Comparison of ENCODE assay signal across 7 mouse cellular contexts in the genomic region with DNA sequence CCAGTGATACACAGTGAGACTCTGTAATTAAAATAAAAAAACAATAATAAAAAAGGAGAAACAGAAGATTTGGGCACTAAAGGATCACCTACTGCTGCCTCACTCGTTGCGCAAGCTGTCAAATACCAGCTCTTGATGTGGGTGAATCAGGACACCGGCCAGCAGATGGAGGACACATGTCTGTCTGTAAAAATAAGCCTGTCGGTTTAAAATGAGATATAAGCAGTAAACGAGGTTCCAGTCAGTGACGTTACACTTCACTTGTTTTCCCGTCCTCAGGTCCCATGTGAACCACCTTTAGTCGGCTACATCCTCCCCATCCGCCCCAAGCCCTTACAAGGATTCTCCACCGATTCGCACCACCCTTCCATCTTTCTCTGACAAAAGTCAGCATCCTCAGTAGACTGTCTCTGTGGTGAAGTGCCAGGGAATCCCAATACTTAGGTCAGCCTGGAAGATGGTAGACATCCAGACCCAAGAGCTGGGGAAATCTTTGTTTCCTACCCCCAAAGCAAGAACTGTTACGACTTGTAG. TPM values are rescaled to one million over a fixed set of nuclear protein-coding genes. Genes with fewer than 3 reads are reported as not detected.
DNase-seq lines count a peak whose midpoint lies in the region; ATAC-seq and TF ChIP-seq lines count a peak whose summit lies in the region.

No protein-coding gene starts in this region.

- H3K27ac ChIP-seq in MEL (ENCODE audit: control insufficient read depth, low read depth, low read length): no peak overlapping the region
- H3K27ac ChIP-seq in embryonic facial prominence, embryonic 11.5 days (replicated peaks; ENCODE audit: low read depth, low read length): 0 out of 2 replicates have a peak overlapping the region, but pooled peaks have one; percentile 3
- H3K27ac ChIP-seq in hindbrain, embryonic 16.5 days (ENCODE audit: low read depth, low read length): peak overlapping the region; percentile 79
- peak overlapping the region; percentile 90 for H3K27ac ChIP-seq in midbrain, embryonic 11.5 days (ENCODE audit: low read depth, low read length)

- no peak for TF ChIP-seq RAD21 in MEL (IDR thresholded peaks at IDR 0.05; ENCODE audit: low read depth, low read length)

- H3K36me3 ChIP-seq in MEL (ENCODE audit: control insufficient read depth in 1 of 2, insufficient read depth in 2 of 2, low read length in 2 of 2): peaks cover 0 to 5% of the 10 kb centered on the region in 2 experiments; a peak in 2 of 4 replicates
- H3K36me3 ChIP-seq in embryonic facial prominence, embryonic 11.5 days (replicated peaks; ENCODE audit: control insufficient read depth, insufficient read depth, low read depth, low read length): no peaks in the 10 kb centered on the region; the same call in 1 of the 2 replicates
- H3K36me3 ChIP-seq in hindbrain, embryonic 16.5 days (ENCODE audit: control insufficient read depth, insufficient read depth, low read length): peaks cover 15% of the 10 kb centered on the region
- H3K36me3 ChIP-seq in midbrain, embryonic 11.5 days (ENCODE audit: control insufficient read depth, insufficient read depth, low read length): peaks cover 11% of the 10 kb centered on the region

- no peak for TF ChIP-seq CTCF in MEL (IDR thresholded peaks at IDR 0.05 in 2 of 3, conservative IDR thresholded peaks at IDR 0.05 in 1 of 3; ENCODE audit: control insufficient read depth in 1 of 3, insufficient read depth in 1 of 3, low read depth in 2 of 3, low read length in 3 of 3, poor library complexity in 1 of 3, severe bottlenecking in 1 of 3)

- peak overlapping the region; percentile 51 to 97 for H3K4me3 ChIP-seq in MEL (ENCODE audit: control insufficient read depth in 1 of 2, insufficient read depth in 1 of 2, low read depth in 2 of 2, low read length in 2 of 2)
- H3K4me3 ChIP-seq in embryonic facial prominence, embryonic 11.5 days (ENCODE audit: low read depth, low read length): peak overlapping the region; percentile 86
- H3K4me3 ChIP-seq in hindbrain, embryonic 16.5 days (ENCODE audit: low read length): peak overlapping the region; percentile 68
- peak overlapping the region; percentile 86 for H3K4me3 ChIP-seq in midbrain, embryonic 11.5 days (ENCODE audit: low read depth, low read length)

- peak overlapping the region; percentile 15; the same call in 1 of the 2 replicates for H3K9ac ChIP-seq in MEL (ENCODE audit: control insufficient read depth, low read depth, low read length, poor library complexity, severe bottlenecking)
- peak overlapping the region; percentile 81 for H3K9ac ChIP-seq in embryonic facial prominence, embryonic 11.5 days (replicated peaks; ENCODE audit: low read length)
- peak overlapping the region; percentile 74 for H3K9ac ChIP-seq in hindbrain, embryonic 16.5 days (ENCODE audit: low read depth, low read length)
- peak overlapping the region; percentile 79 for H3K9ac ChIP-seq in midbrain, embryonic 11.5 days (ENCODE audit: low read length)

- H3K9me3 ChIP-seq in MEL (replicated peaks; ENCODE audit: insufficient read depth, low read length): no peaks in the 10 kb centered on the region
- H3K9me3 ChIP-seq in embryonic facial prominence, embryonic 11.5 days (replicated peaks; ENCODE audit: control insufficient read depth, low read length): no peaks in the 10 kb centered on the region
- no peaks in the 10 kb centered on the region for H3K9me3 ChIP-seq in hindbrain, embryonic 16.5 days (ENCODE audit: control insufficient read depth, low read length)
- no peaks in the 10 kb centered on the region for H3K9me3 ChIP-seq in midbrain, embryonic 11.5 days (ENCODE audit: control insufficient read depth, low read length)

- H3K79me2 ChIP-seq in MEL (ENCODE audit: control insufficient read depth, insufficient read depth, low read length, poor library complexity): peaks cover 6% of the 10 kb centered on the region

- no peak for TF ChIP-seq EP300 in MEL (IDR thresholded peaks at IDR 0.05; ENCODE audit: low read depth in 1 of 2, low read length in 2 of 2)

- peak; percentile 22; the same call in 1 of the 2 replicates for ATAC-seq in embryonic facial prominence, embryonic 11.5 days (replicated peaks; ENCODE audit: insufficient number of reproducible peaks, low FRiP score, low TSS enrichment, low read depth)
- ATAC-seq in hindbrain, embryonic 16.5 days: peak; percentile 85; the same call in 1 of the 2 replicates
- ATAC-seq in midbrain, embryonic 11.5 days (ENCODE audit: low FRiP score): peak; percentile 65

- no peak for TF ChIP-seq POLR2A in MEL (IDR thresholded peaks at IDR 0.05; ENCODE audit: control insufficient read depth in 1 of 2, insufficient read depth in 1 of 2, low read depth in 1 of 2, low read length in 2 of 2, poor library complexity in 1 of 2)

- no peaks in the 10 kb centered on the region for H3K27me3 ChIP-seq in MEL (ENCODE audit: control insufficient read depth in 1 of 2, insufficient read depth in 2 of 2, low read length in 2 of 2)
- H3K27me3 ChIP-seq in embryonic facial prominence, embryonic 11.5 days (ENCODE audit: control insufficient read depth, insufficient read depth, low read length): no peaks in the 10 kb centered on the region
- no peaks in the 10 kb centered on the region for H3K27me3 ChIP-seq in hindbrain, embryonic 16.5 days (replicated peaks; ENCODE audit: control insufficient read depth, insufficient read depth, low read length)
- no peaks in the 10 kb centered on the region for H3K27me3 ChIP-seq in midbrain, embryonic 11.5 days (ENCODE audit: control insufficient read depth, insufficient read depth, low read length)

- peak overlapping the region; percentile 53 for H3K4me2 ChIP-seq in embryonic facial prominence, embryonic 11.5 days (ENCODE audit: low read depth, low read length)
- peak overlapping the region; percentile 89 for H3K4me2 ChIP-seq in hindbrain, embryonic 16.5 days (ENCODE audit: low read length)
- H3K4me2 ChIP-seq in midbrain, embryonic 11.5 days: peak overlapping the region; percentile 72

- DNase-seq in layer of hippocampus, postnatal 36 days: peak; percentile 16 to 30
- DNase-seq in layer of hippocampus, adult 11-12 months (ENCODE audit: low spot score): no peak
- DNase-seq in MEL (ENCODE audit: low read depth, low spot score): no peak
- peak; percentile 9 for DNase-seq in embryonic facial prominence, embryonic 11.5 days (ENCODE audit: low spot score)
- DNase-seq in midbrain, embryonic 11.5 days (ENCODE audit: low spot score, missing footprints): peak; percentile 94
- no peak for DNase-seq in ovary, postnatal 36 days (ENCODE audit: low spot score)

- WGBS in embryonic facial prominence, embryonic 11.5 days: 17% methylated on average over 12 of the region's 12 CpGs
- 10% methylated on average over 12 of the region's 12 CpGs for WGBS in hindbrain, embryonic 16.5 days
- 20% methylated on average over 12 of the region's 12 CpGs for WGBS in midbrain, embryonic 11.5 days

- H3K4me1 ChIP-seq in MEL (ENCODE audit: control insufficient read depth in 1 of 2, insufficient read depth in 2 of 2, low read length in 2 of 2): peaks cover 0 to 4% of the 10 kb centered on the region in 2 experiments; a peak in 1 of 4 replicates
- no peaks in the 10 kb centered on the region for H3K4me1 ChIP-seq in embryonic facial prominence, embryonic 11.5 days (ENCODE audit: control insufficient read depth, insufficient read depth, low read length)
- H3K4me1 ChIP-seq in hindbrain, embryonic 16.5 days (ENCODE audit: control insufficient read depth, insufficient read depth, low read depth, low read length): peaks cover 12% of the 10 kb centered on the region
- H3K4me1 ChIP-seq in midbrain, embryonic 11.5 days (ENCODE audit: control insufficient read depth, insufficient read depth, low read length): peaks cover 3% of the 10 kb centered on the region; the same call in 1 of the 2 replicates

TF ChIP-seq in MEL, 35 proteins besides CTCF, POLR2A, EP300 and RAD21 (continues in another document):
- TF ChIP-seq ELF1 (IDR thresholded peaks at IDR 0.05; ENCODE audit: low read depth, low read length) (no peak), CHD1 (IDR thresholded peaks at IDR 0.05; ENCODE audit: low read depth, low read length) (no peak), RCOR1 (IDR thresholded peaks at IDR 0.05; ENCODE audit: low read depth, low read length) (no peak), SMC3 (IDR thresholded peaks at IDR 0.05; ENCODE audit: low read depth, low read length) (no peak), MEF2A (IDR thresholded peaks at IDR 0.05; ENCODE audit: extremely low read depth, insufficient replicate concordance, low read depth, low read length, poor library complexity, severe bottlenecking) (no peak), ZC3H11A (IDR thresholded peaks at IDR 0.05; ENCODE audit: low read depth, low read length) (no peak), GATA1 (IDR thresholded peaks at IDR 0.05; ENCODE audit: low read depth, low read length) (no peak)

RNA-seq across cellular contexts. Expression of a gene that starts 0.5 kb away (rescaled TPM):
- 10 to 100 TPM; 36.0 to 42.3 TPM for total RNA-seq in layer of hippocampus, postnatal 36 days (2021)
- total RNA-seq in MEL (2012; rRNA removed): 40.6 and 46.0 TPM in 2 replicates
- polyA plus RNA-seq in MEL (2012; ENCODE audit: insufficient read depth in 1 of 2, insufficient read length in 2 of 2, low read depth in 1 of 2, low replicate concordance in 2 of 2, missing spikeins in 1 of 2): 10 to 100 TPM in 1 of 2 experiments, not detected in 1; 49.4 TPM
- polyA plus RNA-seq in embryonic facial prominence, embryonic 11.5 days (2014; fragmentation: Nextera tagmentation; extraction: Ambion mirVana): 89.1 and 90.5 TPM in 2 replicates
- polyA plus RNA-seq in hindbrain, embryonic 16.5 days (2015; fragmentation: Nextera tagmentation; extraction: Ambion mirVana): 73.4 and 81.9 TPM in 2 replicates
- 110 and 113 TPM in 2 replicates for polyA plus RNA-seq in midbrain, embryonic 11.5 days (2014; fragmentation: Nextera tagmentation; extraction: Ambion mirVana)

RNA-seq across cellular contexts. Expression of a gene that starts 20.0 kb away (rescaled TPM):
- 1 to 10 TPM; 1.3 to 1.4 TPM for total RNA-seq in layer of hippocampus, postnatal 36 days (2021)
- 124 and 133 TPM in 2 replicates for total RNA-seq in MEL (2012; rRNA removed)
- 100 to 1,000 TPM; 180 to 487 TPM for polyA plus RNA-seq in MEL (2012; ENCODE audit: insufficient read depth in 1 of 2, insufficient read length in 2 of 2, low read depth in 1 of 2, low replicate concordance in 2 of 2, missing spikeins in 1 of 2)
- polyA plus RNA-seq in embryonic facial prominence, embryonic 11.5 days (2014; fragmentation: Nextera tagmentation; extraction: Ambion mirVana): 275 and 297 TPM in 2 replicates
- 33.8 and 39.4 TPM in 2 replicates for polyA plus RNA-seq in hindbrain, embryonic 16.5 days (2015; fragmentation: Nextera tagmentation; extraction: Ambion mirVana)
- polyA plus RNA-seq in midbrain, embryonic 11.5 days (2014; fragmentation: Nextera tagmentation; extraction: Ambion mirVana): 311 and 320 TPM in 2 replicates

RNA-seq across cellular contexts. Expression of a gene that starts 30.3 kb away (rescaled TPM):
- 1 to 10 TPM; 2.1 to 2.5 TPM for total RNA-seq in layer of hippocampus, postnatal 36 days (2021)
- total RNA-seq in MEL (2012; rRNA removed): not detected in 2 replicates
- not detected for polyA plus RNA-seq in MEL (2012; ENCODE audit: insufficient read depth in 1 of 2, insufficient read length in 2 of 2, low read depth in 1 of 2, low replicate concordance in 2 of 2, missing spikeins in 1 of 2)
- 0.10 and 0.26 TPM in 2 replicates for polyA plus RNA-seq in embryonic facial prominence, embryonic 11.5 days (2014; fragmentation: Nextera tagmentation; extraction: Ambion mirVana)
- 0.47 and 0.75 TPM in 2 replicates for polyA plus RNA-seq in hindbrain, embryonic 16.5 days (2015; fragmentation: Nextera tagmentation; extraction: Ambion mirVana)
- 1.3 TPM in 2 replicates for polyA plus RNA-seq in midbrain, embryonic 11.5 days (2014; fragmentation: Nextera tagmentation; extraction: Ambion mirVana)

Comparison
In these comparisons a context has a peak if more than half of its experiments do, and no peak if none do; other contexts are left out.
1. DNase-seq: peak in layer of hippocampus, postnatal 36 days (2 of 2), embryonic facial prominence, embryonic 11.5 days (single experiment) and midbrain, embryonic 11.5 days (single experiment); none in layer of hippocampus, adult 11-12 months (single experiment), MEL (single experiment) and ovary, postnatal 36 days (single experiment).
2. H3K9ac ChIP-seq: peak in every context shown above with its lines; median percentile 81 in embryonic facial prominence, embryonic 11.5 days; 79 in midbrain, embryonic 11.5 days; 74 in hindbrain, embryonic 16.5 days; 15 in MEL.
3. ATAC-seq: peak in every context shown above with its lines; median percentile 85 in hindbrain, embryonic 16.5 days; 65 in midbrain, embryonic 11.5 days; 22 in embryonic facial prominence, embryonic 11.5 days.
4. Peak in every context shown above with its lines, with median percentiles within 50 percentile points of each other: H3K4me3 ChIP-seq and H3K4me2 ChIP-seq.